Mouse (Mus musculus): Measurements from ENCODE around the gene Lonp1.
A peak's percentile ranks its signal among the peaks of the same experiment; 100 is the strongest.
"Not testable (repeated sequence)": the region's sequence is repeated elsewhere in the genome, so short reads cannot be mapped to it uniquely, and the experiment has no call there.

Gene Lonp1

GRCm38 (mm10) chr17:56625495-56625894 lies 1.2 kb downstream of the Lonp1 start:
- no peak for DNase-seq (ENCODE audit: low spot score)

DNA sequence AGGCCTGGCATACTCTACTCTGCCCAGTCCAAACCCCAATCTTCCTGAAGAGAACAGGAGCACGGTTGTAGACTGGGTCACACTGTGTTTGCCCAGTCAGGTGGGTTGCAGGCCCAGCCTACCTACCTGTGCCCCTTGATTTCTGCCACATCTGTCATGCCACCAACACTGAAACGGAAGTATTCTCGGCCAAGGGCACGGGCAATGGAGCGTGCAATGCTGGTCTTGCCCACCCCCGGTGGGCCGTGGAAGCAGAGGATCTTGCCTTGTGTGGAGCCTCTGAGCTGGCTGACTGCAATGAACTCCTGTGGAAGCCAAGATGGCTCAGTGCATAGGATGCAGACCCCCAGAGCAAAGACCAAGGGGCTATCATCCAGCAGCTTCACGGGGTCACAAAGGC lies 9.1 kb downstream of the Lonp1 start:
- no peak for DNase-seq (ENCODE audit: low spot score)

GRCm38 (mm10) chr17:56616725-56617124 lies 10.0 kb downstream of the Lonp1 start:
- DNase-seq (ENCODE audit: low spot score) = no peak

DNA sequence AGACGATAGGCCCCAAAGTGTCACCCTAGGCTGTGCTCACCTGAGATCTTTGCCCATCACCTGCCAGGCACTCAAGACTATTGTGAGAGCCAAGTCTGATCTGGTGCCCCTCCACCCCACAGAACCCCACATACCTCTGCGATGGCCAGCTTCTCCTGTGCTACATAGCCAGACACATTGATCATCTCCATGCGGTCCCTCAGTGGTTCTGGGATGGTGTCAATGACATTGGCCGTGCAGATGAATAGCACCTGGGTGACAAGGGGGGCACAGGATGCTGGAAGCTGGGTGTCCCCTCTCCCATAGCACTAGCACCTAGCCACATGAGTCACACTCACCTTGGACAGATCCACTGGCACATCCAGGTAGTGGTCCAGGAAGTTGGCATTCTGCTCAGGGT lies 10.9 kb downstream of the Lonp1 start:
- DNase-seq (ENCODE audit: low spot score) = no peak

- DNase-seq (ENCODE audit: low spot score) = no peak
These were observed 11.4 kb downstream of the Lonp1 start for GRCm38 (mm10) chr17:56615136-56615784.

DNA sequence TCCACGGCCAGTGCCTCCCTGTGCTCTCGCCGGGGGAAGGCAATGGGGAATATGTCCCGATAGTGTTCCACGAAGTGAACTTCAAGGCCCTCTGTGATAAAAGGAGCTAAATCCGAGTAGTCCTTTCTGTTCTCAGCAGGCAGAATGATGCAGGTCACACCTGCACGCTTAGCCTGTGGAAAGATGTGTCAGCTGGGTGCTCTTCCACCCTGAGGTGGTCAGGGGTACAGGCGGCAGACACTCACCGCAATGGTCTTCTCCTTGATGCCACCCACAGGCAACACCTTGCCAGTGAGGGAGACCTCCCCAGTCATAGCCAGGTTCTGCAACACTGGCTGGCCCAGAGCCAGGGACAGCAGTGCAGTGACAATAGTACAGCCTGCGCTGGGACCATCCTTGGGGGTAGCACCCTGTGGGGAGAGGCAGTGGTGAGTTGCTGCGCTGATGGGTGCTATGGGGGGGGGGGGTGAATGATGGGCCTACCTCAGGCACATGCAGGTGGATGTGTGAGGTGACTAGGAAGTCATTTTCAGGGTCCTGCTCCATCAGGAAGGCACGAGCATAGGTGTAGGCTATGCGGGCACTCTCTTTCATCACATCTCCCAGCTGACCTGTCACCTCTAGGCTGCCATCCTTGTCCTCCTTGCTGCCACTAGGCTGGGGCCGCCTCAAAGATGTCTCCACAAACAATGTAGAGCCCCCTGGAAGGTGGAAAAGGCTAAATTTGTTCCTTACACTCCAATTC lies 12.1 kb downstream of the Lonp1 start:
- no peak for DNase-seq (ENCODE audit: low spot score)

- peak; percentile 28 for DNase-seq (ENCODE audit: low spot score)
These were observed 12.8 kb downstream of the Lonp1 start for GRCm38 (mm10) chr17:56613893-56614292.

DNA sequence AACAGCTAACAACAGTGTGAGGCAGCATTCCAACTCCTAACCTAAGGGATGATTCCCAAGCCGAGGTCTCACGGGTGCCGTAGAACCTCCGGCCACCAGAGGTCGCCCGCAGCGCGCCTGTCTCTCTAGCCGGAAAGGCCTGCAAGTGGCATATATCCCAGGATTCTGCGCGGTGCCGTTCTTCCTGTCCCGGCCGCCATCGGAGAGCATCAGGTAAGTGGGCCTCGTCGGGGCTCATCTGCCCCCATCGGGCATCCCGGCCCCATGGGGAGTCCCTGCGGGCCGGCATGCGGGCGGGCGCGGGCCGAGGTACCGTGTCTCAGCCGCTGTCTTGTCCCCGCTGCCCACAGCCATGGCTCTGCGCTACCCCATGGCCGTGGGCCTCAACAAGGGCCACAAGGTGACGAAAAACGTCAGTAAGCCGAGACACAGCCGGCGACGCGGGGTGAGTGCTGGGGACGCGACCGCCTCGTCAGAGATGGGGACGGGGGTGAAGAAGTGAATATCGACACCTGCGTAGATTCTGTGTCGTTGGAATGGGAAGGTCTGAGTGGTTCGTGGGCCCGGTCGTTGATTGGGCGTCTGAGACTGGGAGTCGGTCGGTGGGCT lies 13.3 kb downstream of the Lonp1 start, which contains the start of gene Rpl36:
Rpl36 (plus strand) TSS at position 181 of the 609 bp plus-strand sequence.
- DNase-seq (ENCODE audit: low spot score) = peak; percentile 96

GRCm38 (mm10) chr17:56612565-56612939 lies 14.1 kb downstream of the Lonp1 start:
- not testable (repeated sequence) for DNase-seq (ENCODE audit: low spot score)

DNA sequence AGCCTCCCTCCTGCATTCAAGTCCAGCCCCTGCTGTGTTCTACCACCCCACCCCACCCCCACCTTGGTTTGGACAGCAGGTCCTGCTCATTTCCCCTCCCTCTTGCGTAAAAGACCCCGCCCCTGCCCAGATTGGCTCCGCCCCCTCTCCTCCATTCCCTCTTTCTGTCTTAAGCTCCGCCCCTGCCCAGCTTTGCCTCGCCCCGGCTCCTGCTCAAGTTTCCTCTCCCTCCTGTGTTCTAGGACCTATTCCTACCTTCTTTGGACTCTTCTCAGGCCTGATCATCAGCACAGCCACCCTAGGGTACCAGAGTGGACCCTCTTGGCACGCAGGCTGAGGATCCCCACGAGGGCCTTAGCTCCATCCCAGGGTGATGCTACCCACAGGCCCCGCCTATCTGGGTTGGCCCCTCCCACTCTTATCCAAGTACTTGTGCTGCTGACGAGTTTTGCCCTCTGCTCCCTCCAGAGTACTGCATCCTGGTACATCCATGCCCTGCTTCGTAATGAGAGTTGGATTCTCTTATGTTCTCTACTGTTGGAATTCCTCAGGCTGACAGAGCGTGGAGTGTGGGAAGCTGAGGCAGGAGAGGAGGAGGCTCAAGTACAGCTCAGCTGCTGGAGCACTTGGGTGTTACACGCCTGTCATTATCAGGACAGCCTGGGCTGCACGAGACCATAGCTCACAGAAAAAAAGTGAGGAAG lies 14.7 kb downstream of the Lonp1 start:
- peak; percentile 28 for DNase-seq (ENCODE audit: low spot score)

DNA sequence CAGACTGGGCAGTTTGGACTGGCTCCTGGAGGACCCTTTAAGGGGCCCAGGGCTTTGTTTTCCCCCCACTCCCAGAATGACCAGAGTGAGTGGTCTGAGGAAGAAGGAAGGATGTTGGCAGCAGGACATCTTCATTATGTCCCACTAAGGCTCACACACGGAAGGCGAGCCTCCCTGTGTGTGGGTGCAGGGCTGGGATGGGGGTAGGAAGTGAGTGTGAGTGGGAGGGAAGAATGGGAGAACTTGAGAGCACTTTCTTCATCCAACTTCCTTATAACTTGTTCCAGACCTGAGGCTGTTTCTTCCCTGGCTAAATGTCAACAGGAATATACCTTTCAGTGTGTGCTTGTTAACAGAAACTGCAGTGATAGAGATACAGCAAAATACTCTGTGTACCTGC lies 15.4 kb downstream of the Lonp1 start:
- DNase-seq (ENCODE audit: low spot score) = no peak

GRCm38 (mm10) chr17:56609452-56610171 lies 17.1 kb downstream of the Lonp1 start, which contains the start of gene 2410015M20Rik:
Gene 2410015M20Rik (minus strand): TSS chr17:56609771.
- DNase-seq (ENCODE audit: low spot score) = peak; percentile 87

DNA sequence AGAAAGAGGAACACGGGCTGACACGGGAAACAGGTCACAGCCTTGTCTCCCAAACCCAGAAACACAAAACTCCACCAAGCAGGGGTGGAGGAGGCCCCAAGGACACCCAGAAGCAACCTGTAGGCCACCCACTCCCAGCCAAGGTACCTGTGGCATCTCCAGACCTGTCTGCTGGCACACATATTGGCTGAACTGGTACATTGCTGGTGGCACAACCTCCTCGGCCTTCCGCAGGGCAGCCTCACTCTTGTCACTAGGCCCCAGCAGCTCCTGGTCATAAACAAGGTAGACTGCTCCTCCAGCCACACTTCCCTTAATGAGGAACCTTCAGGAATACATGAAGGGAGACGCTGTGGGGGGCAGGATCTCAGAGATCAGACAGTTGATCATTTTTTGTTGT lies 18.0 kb downstream of the Lonp1 start:
- DNase-seq (ENCODE audit: low spot score) = no peak

DNA sequence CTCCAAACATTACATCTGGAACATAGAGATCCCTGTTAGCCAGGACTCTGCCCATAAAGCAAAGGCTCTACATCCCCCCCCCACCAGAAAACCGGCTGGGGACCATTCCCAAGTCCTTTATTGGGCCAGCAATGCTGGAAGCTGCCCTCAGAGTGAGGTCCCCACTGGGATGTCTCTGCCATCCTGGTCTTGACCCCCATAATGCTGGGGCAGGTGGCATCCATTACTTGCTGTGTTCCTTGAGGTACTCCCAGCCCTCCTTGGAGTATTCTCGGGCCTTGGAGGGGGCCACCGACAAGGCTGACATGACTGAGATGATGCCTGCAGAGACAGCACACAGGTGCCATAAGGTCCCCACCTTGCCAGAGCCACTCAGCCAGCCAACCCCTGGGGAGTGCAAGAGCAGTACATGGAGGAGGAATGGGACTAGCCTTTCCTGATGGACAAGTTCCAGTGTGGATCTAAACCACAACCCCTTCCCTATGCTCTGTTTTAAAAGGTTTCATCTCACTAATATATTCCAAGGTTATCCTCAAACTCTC lies 19.1 kb downstream of the Lonp1 start:
- no peak for DNase-seq (ENCODE audit: low spot score)

DNA sequence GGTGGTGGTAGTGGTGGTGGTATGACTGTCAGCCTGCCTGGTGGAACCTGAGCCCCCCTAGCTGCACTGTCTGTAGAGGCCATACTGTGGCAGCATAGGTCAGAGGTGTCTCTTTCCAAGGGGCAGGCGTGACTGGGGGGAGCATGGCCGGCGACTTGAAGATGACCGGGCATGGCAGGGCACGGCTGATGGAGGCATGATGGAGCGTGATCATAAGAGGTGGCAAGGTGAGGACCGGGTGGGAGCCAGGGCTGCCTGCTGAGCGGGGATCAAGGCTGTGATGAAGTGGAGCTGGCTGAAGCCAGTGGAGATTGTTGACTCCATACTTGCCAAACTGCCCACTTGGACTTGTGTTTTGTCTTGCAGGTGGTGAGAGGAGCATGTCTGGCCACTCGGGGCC lies 21.3 kb downstream of the Lonp1 start:
- no peak for DNase-seq (ENCODE audit: low spot score)

DNA sequence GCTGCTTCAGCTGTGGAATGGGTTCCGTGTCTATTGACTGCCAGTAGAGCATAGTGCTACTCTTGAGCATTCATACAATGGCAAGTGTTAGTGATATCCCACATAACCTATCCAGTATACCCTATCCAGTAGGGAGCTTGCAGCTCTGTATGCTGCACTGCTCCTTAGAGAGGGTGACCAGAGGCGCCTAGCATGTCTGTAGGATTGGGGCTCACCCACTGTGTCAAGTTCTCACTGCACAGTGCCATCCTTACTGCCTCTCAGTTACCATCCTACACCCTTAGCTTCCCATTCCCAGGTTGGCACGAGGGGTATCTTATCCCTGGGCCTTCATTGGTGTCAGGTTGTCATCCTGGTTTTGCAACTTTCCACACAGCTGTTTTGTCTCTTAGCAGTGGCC lies 22.3 kb downstream of the Lonp1 start:
- no peak for DNase-seq (ENCODE audit: low spot score)

- DNase-seq (ENCODE audit: low spot score) = no peak
These were observed 22.7 kb downstream of the Lonp1 start for GRCm38 (mm10) chr17:56604070-56604380.

DNA sequence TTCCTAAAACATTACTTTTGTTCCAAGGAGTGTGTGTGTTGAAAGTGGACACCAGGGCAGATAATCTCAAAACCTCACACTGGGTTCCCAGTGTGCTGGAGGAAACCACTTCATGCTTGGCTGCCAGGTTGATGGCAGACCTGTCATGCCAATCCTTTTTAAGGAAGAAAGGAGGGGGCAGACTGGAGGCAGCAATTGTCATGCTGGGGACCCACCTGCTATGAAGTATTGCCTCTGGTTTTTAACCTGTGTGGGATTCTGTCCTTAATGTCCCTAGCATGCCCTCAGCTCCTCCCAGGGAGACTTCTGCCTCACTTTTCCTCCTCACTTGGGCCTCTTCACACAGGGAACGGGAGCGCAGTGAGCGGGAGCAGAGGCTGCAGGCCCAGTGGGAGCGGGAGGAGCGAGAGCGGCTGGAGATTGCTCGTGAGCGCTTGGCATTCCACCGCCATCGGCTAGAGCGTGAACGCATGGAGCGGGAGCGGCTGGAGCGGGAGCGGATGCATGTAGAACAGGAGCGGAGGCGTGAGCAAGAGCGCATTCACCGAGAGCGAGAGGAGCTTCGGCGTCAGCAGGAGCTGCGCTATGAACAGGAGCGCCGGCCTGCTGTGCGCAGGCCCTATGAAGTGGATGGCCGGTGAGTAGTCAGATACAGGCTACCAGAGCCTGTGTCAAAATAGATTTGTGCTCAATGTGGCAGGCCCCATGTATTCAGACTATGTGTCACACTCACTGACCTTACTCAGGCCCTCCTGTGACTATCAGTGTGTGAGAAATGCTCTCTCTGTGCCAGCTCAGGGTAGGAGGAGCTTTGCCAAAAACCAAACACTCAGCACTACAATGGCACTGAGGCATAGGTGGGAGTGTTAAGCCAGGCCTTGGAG lies 23.3 kb downstream of the Lonp1 start:
- no peak for DNase-seq (ENCODE audit: low spot score)

GRCm38 (mm10) chr17:56593527-56594271 lies 33.0 kb downstream of the Lonp1 start:
- DNase-seq (ENCODE audit: low spot score) = no peak

GRCm38 (mm10) chr17:56592553-56592952 lies 34.1 kb downstream of the Lonp1 start:
- no peak for DNase-seq (ENCODE audit: low spot score)

All from urinary bladder, postnatal 25 days (tissue).